Mouse (Mus musculus) limb, embryonic 14.5 days (tissue): ENCODE results near the gene Il6ra. TPM values are rescaled to one million over a fixed set of nuclear protein-coding genes. Genes with fewer than 3 reads are reported as not detected.

Source experiments
- ATAC-seq: fragments of 200-750 bp; cut with Nextera tagmentation; 2 replicates; pipeline ENCODE4 v1.8.0; 2017; ENCODE audit warnings: low read depth, moderate number of reproducible peaks, moderate TSS enrichment; ENCODE audit not compliant: low FRiP score
- DNase-seq: peaks from one replicate; pipeline ENCODE4 v3.0.0-alpha.2; 2015; ENCODE audit warnings: low spot score
- H3K27ac ChIP-seq: fragments of 300-500 bp; sonication (generic); replicated peaks from 2 replicates; pipeline ENCODE4 v1.5.1; 2014; ENCODE audit warnings: low read depth, mild to moderate bottlenecking, low read length, moderate library complexity, mixed read lengths
- H3K27me3 ChIP-seq: fragments of 300-500 bp; sonication (generic); 2 replicates; pipeline ENCODE4 v1.6.1; 2014; ENCODE audit warnings: low read length, mixed read lengths; ENCODE audit not compliant: control insufficient read depth, insufficient read depth
- H3K36me3 ChIP-seq: fragments of 300-500 bp; sonication (generic); 2 replicates; pipeline ENCODE4 v1.6.1; 2014; ENCODE audit warnings: mild to moderate bottlenecking, low read length, moderate library complexity, mixed read lengths; ENCODE audit not compliant: control insufficient read depth, insufficient read depth
- H3K4me1 ChIP-seq: fragments of 300-500 bp; sonication (generic); 2 replicates; pipeline ENCODE4 v1.6.1; 2014; ENCODE audit warnings: antibody characterized with exemption, low read length, mixed read lengths; ENCODE audit not compliant: control insufficient read depth, insufficient read depth
- H3K4me2 ChIP-seq: fragments of 300-500 bp; sonication (generic); replicated peaks from 2 replicates; pipeline ENCODE4 v1.6.1; 2014; ENCODE audit warnings: low read depth, mild to moderate bottlenecking, low read length, moderate library complexity; ENCODE audit not compliant: severe bottlenecking
- H3K4me3 ChIP-seq: fragments of 300-500 bp; sonication (generic); replicated peaks from 2 replicates; pipeline ENCODE4 v1.5.1; 2014; ENCODE audit warnings: low read length
- H3K9ac ChIP-seq: fragments of 300-500 bp; sonication (generic); 2 replicates; pipeline ENCODE4 v1.6.1; 2014; ENCODE audit warnings: mild to moderate bottlenecking, low read depth, low read length, moderate library complexity; ENCODE audit not compliant: severe bottlenecking
- H3K9me3 ChIP-seq: fragments of 300-500 bp; sonication (generic); 2 replicates; pipeline ENCODE4 v1.6.1; 2016; ENCODE audit warnings: low read length; ENCODE audit not compliant: control insufficient read depth
- POLR2A ChIP-seq: fragments of 200-500 bp; IDR thresholded peaks from 2 replicates; pipeline ENCODE4 v1.8.0; 2012; ENCODE audit warnings: inconsistent platforms, mild to moderate bottlenecking, moderate library complexity, borderline replicate concordance; ENCODE audit not compliant: insufficient read depth, insufficient read length; ENCODE audit errors: extremely low read depth
- WGBS: fragments of 180-500 bp; shearing (Covaris S2); extraction: QIAGEN DNeasy Blood & Tissue Kit; methylation state at CpG from one replicate; pipeline ENCODE4 v1.1.7; 2014; 5-methylcytosine and 5-hydroxymethylcytosine counted together
- polyA plus RNA-seq, 2 experiments: library from polyadenylated mRNA; depleted of rRNA in 1 of 2; stranded (reverse) in 1 of 2; unstranded in 1 of 2; fragments of >200 nt; fragmentation: Nextera tagmentation in 1 of 2; extraction: Ambion mirVana in 1 of 2; gene quantifications; 2 replicates each; pipeline versions ENCODE4 v1.2.1 to v1.2.3; 2012 to 2014

Il6ra gene
- polyA plus RNA-seq, 2 experiments, result 1.2 to 1.3 TPM

- no peak for DNase-seq
- no peak for ATAC-seq
Measured at GRCm38 (mm10) chr3:89880036-89880851, 32.8 kb downstream of the Il6ra start.

GRCm38 (mm10) chr3:89879326-89879725 is 33.7 kb downstream of the Il6ra start:
- Histone ChIP-seq H3K9ac (no peak overlapping the region), H3K4me2 (no peak overlapping the region), H3K4me1 (no peaks in the 10 kb centered on the region), H3K4me3 (no peak overlapping the region), H3K36me3 (no peaks in the 10 kb centered on the region), H3K27ac (no peak overlapping the region), H3K27me3 (no peaks in the 10 kb centered on the region), H3K9me3 (no peaks in the 10 kb centered on the region)
- ATAC-seq (no peak), DNase-seq (no peak)
- TF ChIP-seq POLR2A, result no peak
- 63% methylated on average over 3 of the region's 3 CpGs for WGBS

More at GRCm38 (mm10) chr3:89880036-89880851, 32.8 kb downstream of the Il6ra start:
- Histone ChIP-seq H3K27ac (no peak overlapping the region), H3K4me2 (no peak overlapping the region), H3K9me3 (no peaks in the 10 kb centered on the region), H3K27me3 (no peaks in the 10 kb centered on the region), H3K4me3 (no peak overlapping the region), H3K36me3 (no peaks in the 10 kb centered on the region), H3K9ac (no peak overlapping the region), H3K4me1 (no peaks in the 10 kb centered on the region)
- WGBS, result 60% methylated on average over 5 of the region's 5 CpGs
- no peak for TF ChIP-seq POLR2A

- H3K27ac ChIP-seq, result no peak overlapping the region
- H3K4me2 ChIP-seq, result no peak overlapping the region
- H3K4me1 ChIP-seq, result no peaks in the 10 kb centered on the region
- H3K9me3 ChIP-seq, result no peaks in the 10 kb centered on the region
- H3K9ac ChIP-seq, result no peak overlapping the region
- no peak for DNase-seq
- no peak for ATAC-seq
- no peaks in the 10 kb centered on the region for H3K36me3 ChIP-seq
- WGBS, result 53% methylated on average over 3 of the region's 3 CpGs
- TF ChIP-seq POLR2A, result no peak
- no peak overlapping the region for H3K4me3 ChIP-seq
- H3K27me3 ChIP-seq, result no peaks in the 10 kb centered on the region
Measured at GRCm38 (mm10) chr3:89878456-89878855, 34.5 kb downstream of the Il6ra start.

GRCm38 (mm10) chr3:89877129-89877528 is 35.9 kb downstream of the Il6ra start:
- H3K27me3 ChIP-seq, result no peaks in the 10 kb centered on the region
- no peak overlapping the region for H3K9ac ChIP-seq
- TF ChIP-seq POLR2A, result no peak
- H3K4me2 ChIP-seq, result no peak overlapping the region
- DNase-seq, result no peak
- H3K27ac ChIP-seq, result no peak overlapping the region
- H3K4me1 ChIP-seq, result no peaks in the 10 kb centered on the region
- no peak for ATAC-seq
- no peak overlapping the region for H3K4me3 ChIP-seq
- no peaks in the 10 kb centered on the region for H3K9me3 ChIP-seq
- no peaks in the 10 kb centered on the region for H3K36me3 ChIP-seq
- WGBS, result 84% methylated on average over 7 of the region's 8 CpGs

- H3K27ac ChIP-seq, result no peak overlapping the region
- ATAC-seq, result no peak
- 79% methylated on average over 4 of the region's 4 CpGs for WGBS
Measured at GRCm38 (mm10) chr3:89876469-89876868, 36.5 kb downstream of the Il6ra start.

More at GRCm38 (mm10) chr3:89876469-89876868, 36.5 kb downstream of the Il6ra start:
- H3K9me3 ChIP-seq, result no peaks in the 10 kb centered on the region
- H3K4me1 ChIP-seq, result no peaks in the 10 kb centered on the region
- H3K27me3 ChIP-seq, result no peaks in the 10 kb centered on the region
- TF ChIP-seq POLR2A, result no peak
- no peak overlapping the region for H3K4me2 ChIP-seq
- no peaks in the 10 kb centered on the region for H3K36me3 ChIP-seq
- no peak overlapping the region for H3K9ac ChIP-seq
- DNase-seq, result no peak
- no peak overlapping the region for H3K4me3 ChIP-seq
